Mouse (Mus musculus) forebrain, embryonic 13.5 days (tissue): Measurements from ENCODE around the gene Sf1. TPM values are rescaled to one million over a fixed set of nuclear protein-coding genes. Genes with fewer than 3 reads are reported as not detected.
A peak's percentile ranks its signal among the peaks of the same experiment; 100 is the strongest.

ENCODE experiments used
- ATAC-seq: fragments of 200-750 bp; cut with Nextera tagmentation; 2 replicates; pipeline ENCODE4 v1.8.0; 2017
- H3K27ac ChIP-seq: fragments of 300-500 bp; sonication (generic); 2 replicates; pipeline ENCODE4 v1.5.1; 2015; ENCODE audit warnings: inconsistent platforms, mild to moderate bottlenecking, moderate library complexity
- H3K27me3 ChIP-seq: fragments of 300-500 bp; sonication (generic); 2 replicates; pipeline ENCODE4 v1.6.1; 2015; ENCODE audit warnings: mild to moderate bottlenecking, inconsistent platforms
- H3K36me3 ChIP-seq: fragments of 300-500 bp; sonication (generic); 2 replicates; pipeline ENCODE4 v1.6.1; 2015; ENCODE audit warnings: mild to moderate bottlenecking, inconsistent platforms; ENCODE audit not compliant: poor library complexity, severe bottlenecking
- H3K4me1 ChIP-seq: fragments of 300-500 bp; sonication (generic); 2 replicates; pipeline ENCODE4 v1.6.1; 2015; ENCODE audit warnings: inconsistent platforms
- H3K4me2 ChIP-seq: fragments of 300-500 bp; sonication (generic); 2 replicates; pipeline ENCODE4 v1.6.1; 2015; ENCODE audit warnings: inconsistent platforms, mild to moderate bottlenecking, moderate library complexity
- H3K4me3 ChIP-seq: fragments of 300-500 bp; sonication (generic); 2 replicates; pipeline ENCODE4 v1.5.1; 2015; ENCODE audit warnings: mild to moderate bottlenecking, inconsistent platforms
- H3K9ac ChIP-seq: fragments of 300-500 bp; sonication (generic); 2 replicates; pipeline ENCODE4 v1.6.1; 2015; ENCODE audit warnings: mild to moderate bottlenecking, inconsistent platforms
- H3K9me3 ChIP-seq: fragments of 300-500 bp; sonication (generic); replicated peaks from 2 replicates; pipeline ENCODE4 v1.6.1; 2016; ENCODE audit warnings: inconsistent platforms
- WGBS: fragments of 180-500 bp; shearing (Covaris S2); methylation state at CpG from one replicate; pipeline ENCODE4 v1.1.7; 2015; 5-methylcytosine and 5-hydroxymethylcytosine counted together
- polyA plus RNA-seq: library from polyadenylated mRNA; unstranded; fragments of >200 nt; fragmentation: Nextera tagmentation; extraction: Ambion mirVana; gene quantifications from 2 replicates; pipeline ENCODE4 v1.2.1, GENCODE M21; 2015

Sf1 gene
- polyA plus RNA-seq, 1 experiment from 2014 or later = 134 TPM

DNA sequence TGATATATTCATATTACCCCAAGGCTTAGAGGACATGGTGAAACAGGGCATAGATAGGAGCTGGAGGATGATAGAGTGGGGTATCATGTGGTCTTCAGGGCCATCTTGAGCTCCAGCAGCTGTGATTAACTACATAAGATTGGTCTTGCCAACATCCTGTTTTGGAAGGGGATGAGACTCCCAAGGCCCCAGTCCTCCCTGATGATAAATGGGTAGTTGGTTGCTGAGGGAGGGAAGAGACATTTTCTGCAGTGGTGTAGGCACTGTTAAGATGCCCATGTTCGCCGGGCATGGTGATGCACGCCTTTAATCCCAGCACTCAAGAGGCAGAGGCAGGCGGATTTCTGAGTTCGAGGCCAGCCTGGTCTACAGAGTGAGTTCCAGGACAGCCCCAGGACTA is 17.7 kb downstream of the Sf1 start:
- 96% methylated on average over 5 of the region's 5 CpGs for WGBS
- Histone ChIP-seq H3K4me1 (0 out of 2 replicates have a peak, but pooled peaks cover 16% of the 10 kb centered on the region), H3K27me3 (no peaks in the 10 kb centered on the region), H3K4me3 (no peak overlapping the region), H3K9me3 (no peaks in the 10 kb centered on the region), H3K36me3 (peaks cover 36% of the 10 kb centered on the region), H3K9ac (no peak overlapping the region), H3K4me2 (no peak overlapping the region), H3K27ac (no peak overlapping the region)
- no peak for ATAC-seq

DNA sequence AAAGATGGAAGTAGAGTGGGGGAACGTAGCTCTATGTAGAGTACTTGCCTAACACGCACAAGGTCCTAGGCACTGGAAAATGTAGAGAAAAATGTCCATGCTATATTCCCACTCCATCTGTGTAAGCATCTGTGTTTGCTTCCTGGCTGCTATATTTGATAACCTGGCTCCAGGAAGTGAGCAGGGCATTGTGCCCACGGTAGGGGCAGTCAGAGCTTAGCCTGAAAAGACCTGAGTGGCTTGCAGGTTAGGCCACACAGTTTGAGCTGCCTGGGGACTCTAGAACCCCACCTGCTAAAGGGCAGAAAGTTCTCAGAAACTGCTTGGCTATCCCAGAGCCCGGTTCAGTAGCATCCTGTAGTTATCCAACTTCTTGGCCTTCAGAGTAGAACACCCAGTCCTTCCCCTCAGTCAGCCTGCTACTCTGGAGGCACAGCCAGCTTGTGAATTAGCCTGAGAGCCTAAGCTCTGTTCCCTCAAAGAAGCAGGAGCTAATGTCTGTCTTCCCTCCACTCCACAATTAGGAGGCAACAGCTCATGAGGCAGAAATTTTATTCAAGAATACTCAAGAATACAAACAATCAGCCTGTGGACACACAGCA is 18.9 kb downstream of the Sf1 start:
- no peak overlapping the region for H3K27ac ChIP-seq

DNA sequence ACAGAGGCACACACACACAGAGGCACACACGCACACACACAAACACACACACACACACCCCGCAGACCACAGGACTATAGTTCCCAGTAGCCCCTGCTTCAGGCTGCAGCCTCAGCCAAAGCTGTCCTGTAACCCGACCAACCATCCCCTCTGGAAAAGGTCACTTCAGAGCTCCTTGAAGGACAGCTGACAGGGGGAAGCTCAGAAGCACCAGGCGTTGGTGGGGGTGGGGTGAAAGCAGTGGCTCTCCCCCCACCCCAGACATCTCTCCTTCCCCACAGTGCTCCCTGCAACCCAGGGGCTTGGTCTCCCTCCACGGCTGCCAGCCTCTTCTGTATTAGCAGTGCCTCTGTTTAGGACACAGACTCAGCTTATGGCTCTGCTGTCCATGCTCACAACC is 20.0 kb downstream of the Sf1 start:
- Histone ChIP-seq H3K4me1 (0 out of 2 replicates have a peak, but pooled peaks cover 9% of the 10 kb centered on the region), H3K36me3 (peaks cover 14% of the 10 kb centered on the region), H3K9ac (no peak overlapping the region), H3K27me3 (0 out of 2 replicates have a peak, but pooled peaks cover 2% of the 10 kb centered on the region), H3K4me3 (no peak overlapping the region), H3K9me3 (no peaks in the 10 kb centered on the region), H3K4me2 (no peak overlapping the region), H3K27ac (no peak overlapping the region)
- WGBS = 46% methylated on average over 5 of the region's 5 CpGs
- ATAC-seq = no peak

More for the DNA sequence above, 18.9 kb downstream of the Sf1 start:
- Histone ChIP-seq H3K4me1 (0 out of 2 replicates have a peak, but pooled peaks cover 14% of the 10 kb centered on the region), H3K9ac (no peak overlapping the region), H3K4me2 (no peak overlapping the region), H3K27me3 (no peaks in the 10 kb centered on the region), H3K36me3 (peaks cover 24% of the 10 kb centered on the region), H3K9me3 (no peaks in the 10 kb centered on the region), H3K4me3 (no peak overlapping the region)
- no peak for ATAC-seq
- WGBS = 82% methylated on average over 4 of the region's 4 CpGs

GRCm38 (mm10) chr19:6384128-6384527 is 20.6 kb downstream of the Sf1 start, which contains the start of gene Pygm:
Pygm (plus strand) TSS chr19:6384399.
- Histone ChIP-seq H3K4me1 (0 out of 2 replicates have a peak, but pooled peaks cover 9% of the 10 kb centered on the region), H3K27me3 (0 out of 2 replicates have a peak, but pooled peaks cover 2% of the 10 kb centered on the region), H3K9ac (0 out of 2 replicates have a peak within 1 kb of the TSS, but pooled peaks have one; percentile 21), H3K4me3 (no peak within 1 kb of the TSS), H3K27ac (no peak within 1 kb of the TSS), H3K9me3 (no peaks in the 10 kb centered on the region), H3K36me3 (peaks cover 7% of the 10 kb centered on the region), H3K4me2 (no peak within 1 kb of the TSS)
- no peak for ATAC-seq
- 11% methylated on average over 7 of the region's 7 CpGs for WGBS

- Histone ChIP-seq H3K27me3 (0 out of 2 replicates have a peak, but pooled peaks cover 2% of the 10 kb centered on the region), H3K36me3 (peaks cover under 1% of the 10 kb centered on the region; the same call in 1 of the 2 replicates), H3K4me3 (no peak overlapping the region), H3K4me2 (no peak overlapping the region), H3K4me1 (peaks cover 16% of the 10 kb centered on the region; the same call in 1 of the 2 replicates), H3K27ac (no peak overlapping the region), H3K9ac (no peak overlapping the region), H3K9me3 (no peaks in the 10 kb centered on the region)
- no peak for ATAC-seq
- 90% methylated on average over 11 of the region's 11 CpGs for WGBS
These were observed 21.5 kb downstream of the Sf1 start for GRCm38 (mm10) chr19:6384954-6385353.

DNA sequence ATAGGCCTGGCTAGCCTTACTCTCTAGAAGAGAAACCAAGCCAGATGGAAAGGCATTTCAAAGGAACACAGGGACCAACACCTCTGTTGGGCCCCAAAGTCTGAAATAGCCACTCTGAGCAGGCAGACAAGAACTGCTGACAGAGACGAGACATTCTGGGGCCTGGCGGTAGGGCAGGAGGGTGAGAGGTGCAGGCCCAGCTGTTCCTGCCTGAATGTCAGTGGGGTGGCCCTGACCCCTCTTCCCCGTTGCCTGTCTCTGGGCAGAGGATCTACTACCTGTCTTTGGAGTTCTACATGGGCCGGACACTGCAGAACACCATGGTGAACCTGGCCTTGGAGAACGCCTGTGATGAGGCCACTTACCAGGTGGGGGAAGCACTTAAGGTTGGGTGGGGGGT is 21.9 kb downstream of the Sf1 start:
- WGBS = 87% methylated on average over 5 of the region's 5 CpGs
- H3K36me3 ChIP-seq = no peaks in the 10 kb centered on the region
- no peaks in the 10 kb centered on the region for H3K9me3 ChIP-seq
- peaks cover 16% of the 10 kb centered on the region; the same call in 1 of the 2 replicates for H3K4me1 ChIP-seq
- H3K27me3 ChIP-seq = 0 out of 2 replicates have a peak, but pooled peaks cover 2% of the 10 kb centered on the region
- no peak overlapping the region for H3K27ac ChIP-seq
- no peak for ATAC-seq
- H3K9ac ChIP-seq = no peak overlapping the region; the same call in 1 of the 2 replicates
- no peak overlapping the region for H3K4me3 ChIP-seq
- H3K4me2 ChIP-seq = no peak overlapping the region

DNA sequence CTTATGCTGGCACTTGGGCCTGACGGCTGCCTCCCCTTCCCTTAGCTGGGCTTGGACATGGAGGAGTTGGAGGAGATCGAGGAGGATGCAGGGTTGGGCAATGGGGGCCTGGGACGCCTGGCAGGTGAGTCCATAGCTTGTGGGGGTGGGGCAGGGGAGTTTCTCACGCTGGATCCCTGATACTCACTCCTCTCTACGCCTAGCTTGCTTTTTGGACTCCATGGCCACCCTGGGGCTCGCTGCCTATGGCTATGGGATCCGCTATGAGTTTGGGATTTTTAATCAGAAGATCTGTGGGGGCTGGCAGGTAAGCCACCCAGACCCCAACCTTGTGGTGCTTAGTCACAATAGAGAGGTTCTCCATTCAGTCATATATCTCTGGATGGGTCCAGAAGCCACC is 22.3 kb downstream of the Sf1 start:
- H3K4me2 ChIP-seq = no peak overlapping the region
- 76% methylated on average over 7 of the region's 7 CpGs for WGBS
- no peaks in the 10 kb centered on the region for H3K9me3 ChIP-seq
- H3K27ac ChIP-seq = no peak overlapping the region
- no peaks in the 10 kb centered on the region for H3K36me3 ChIP-seq
- H3K9ac ChIP-seq = no peak overlapping the region; the same call in 1 of the 2 replicates
- ATAC-seq = no peak
- no peak overlapping the region for H3K4me3 ChIP-seq
- peaks cover 16% of the 10 kb centered on the region; the same call in 1 of the 2 replicates for H3K4me1 ChIP-seq
- H3K27me3 ChIP-seq = 0 out of 2 replicates have a peak, but pooled peaks cover 2% of the 10 kb centered on the region

- H3K9me3 ChIP-seq = no peaks in the 10 kb centered on the region
- ATAC-seq = no peak
- WGBS = 65% methylated on average over 9 of the region's 9 CpGs
- no peak overlapping the region for H3K4me3 ChIP-seq
- H3K4me2 ChIP-seq = no peak overlapping the region
- H3K4me1 ChIP-seq = peaks cover 16% of the 10 kb centered on the region; the same call in 1 of the 2 replicates
- H3K27me3 ChIP-seq = 0 out of 2 replicates have a peak, but pooled peaks cover 2% of the 10 kb centered on the region
- no peak overlapping the region for H3K9ac ChIP-seq
- no peaks in the 10 kb centered on the region for H3K36me3 ChIP-seq
- no peak overlapping the region for H3K27ac ChIP-seq
These were observed 22.7 kb downstream of the Sf1 start for GRCm38 (mm10) chr19:6386234-6386633.

GRCm38 (mm10) chr19:6388006-6388405 is 24.5 kb downstream of the Sf1 start:
- Histone ChIP-seq H3K4me1 (peaks cover 16% of the 10 kb centered on the region; the same call in 1 of the 2 replicates), H3K9me3 (no peaks in the 10 kb centered on the region), H3K9ac (no peak overlapping the region), H3K36me3 (no peaks in the 10 kb centered on the region), H3K4me3 (no peak overlapping the region), H3K27me3 (0 out of 2 replicates have a peak, but pooled peaks cover 2% of the 10 kb centered on the region), H3K27ac (no peak overlapping the region), H3K4me2 (no peak overlapping the region)
- WGBS = 84% methylated on average over 13 of the region's 13 CpGs
- ATAC-seq = no peak

GRCm38 (mm10) chr19:6389803-6390202 is 26.3 kb downstream of the Sf1 start:
- Histone ChIP-seq H3K4me1 (peaks cover 7% of the 10 kb centered on the region; the same call in 1 of the 2 replicates), H3K27ac (no peak overlapping the region), H3K9me3 (no peaks in the 10 kb centered on the region), H3K4me3 (peak overlapping the region; percentile 14), H3K27me3 (0 out of 2 replicates have a peak, but pooled peaks cover 2% of the 10 kb centered on the region), H3K9ac (peak overlapping the region; percentile 46; the same call in 1 of the 2 replicates), H3K4me2 (peak overlapping the region; percentile 52), H3K36me3 (no peaks in the 10 kb centered on the region)
- ATAC-seq = no peak
- WGBS = 5% methylated on average over 16 of the region's 16 CpGs

DNA sequence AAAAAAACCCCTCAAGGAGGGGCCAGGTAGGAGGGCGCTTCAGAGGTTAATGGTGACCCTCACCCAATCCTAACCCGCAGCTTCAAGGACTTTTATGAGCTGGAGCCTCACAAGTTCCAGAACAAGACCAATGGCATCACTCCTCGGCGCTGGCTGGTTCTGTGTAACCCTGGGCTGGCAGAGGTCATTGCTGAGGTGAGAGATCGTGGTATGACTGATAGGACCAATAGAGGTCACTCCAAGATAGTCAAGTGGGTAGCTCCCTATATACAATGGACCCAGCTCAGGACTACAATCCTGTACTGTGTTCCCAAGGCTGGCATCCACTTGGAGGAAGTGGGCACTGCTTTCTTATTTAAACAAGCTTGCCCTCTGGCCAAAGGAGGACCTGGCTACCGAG is 26.8 kb downstream of the Sf1 start:
- no peak for ATAC-seq
- H3K9ac ChIP-seq = no peak overlapping the region
- H3K27me3 ChIP-seq = 0 out of 2 replicates have a peak, but pooled peaks cover 2% of the 10 kb centered on the region
- H3K4me2 ChIP-seq = no peak overlapping the region
- H3K36me3 ChIP-seq = no peaks in the 10 kb centered on the region
- no peak overlapping the region for H3K4me3 ChIP-seq
- peaks cover 7% of the 10 kb centered on the region; the same call in 1 of the 2 replicates for H3K4me1 ChIP-seq
- no peak overlapping the region for H3K27ac ChIP-seq
- no peaks in the 10 kb centered on the region for H3K9me3 ChIP-seq
- WGBS = 61% methylated on average over 6 of the region's 6 CpGs

GRCm38 (mm10) chr19:6392743-6393393 is 29.4 kb downstream of the Sf1 start:
- Histone ChIP-seq H3K27ac (no peak overlapping the region), H3K36me3 (no peaks in the 10 kb centered on the region), H3K9ac (no peak overlapping the region), H3K4me3 (no peak overlapping the region), H3K4me2 (no peak overlapping the region), H3K27me3 (0 out of 2 replicates have a peak, but pooled peaks cover 6% of the 10 kb centered on the region), H3K9me3 (no peaks in the 10 kb centered on the region), H3K4me1 (peaks cover 7% of the 10 kb centered on the region; the same call in 1 of the 2 replicates)
- ATAC-seq = no peak
- 95% methylated on average over 14 of the region's 14 CpGs for WGBS
